Mouse (Mus musculus) stomach, embryonic 14.5 days (tissue): Measurements from ENCODE around the gene Gm3486. TPM values are rescaled to one million over a fixed set of nuclear protein-coding genes. Genes with fewer than 3 reads are reported as not detected.
"Not testable (repeated sequence)": the region's sequence is repeated elsewhere in the genome, so short reads cannot be mapped to it uniquely, and the experiment has no call there.

Experiments
- ATAC-seq: fragments of 200-750 bp; cut with Nextera tagmentation; 2 replicates; pipeline ENCODE4 v1.8.0; 2017; ENCODE audit warnings: low read depth, moderate TSS enrichment; ENCODE audit not compliant: insufficient number of reproducible peaks, insufficient read depth, low FRiP score
- H3K27ac ChIP-seq: fragments of 300-500 bp; sonication (generic); 2 replicates; pipeline ENCODE4 v1.5.1; 2014; ENCODE audit warnings: mild to moderate bottlenecking, low read length, moderate library complexity, mixed read lengths
- H3K27me3 ChIP-seq: fragments of 300-500 bp; sonication (generic); 2 replicates; pipeline ENCODE4 v1.6.1; 2014; ENCODE audit warnings: low read length, control low read depth, mixed read lengths; ENCODE audit not compliant: control insufficient read depth, insufficient read depth
- H3K36me3 ChIP-seq: fragments of 300-500 bp; sonication (generic); 2 replicates; pipeline ENCODE4 v1.6.1; 2014; ENCODE audit warnings: mild to moderate bottlenecking, control low read depth, low read length, moderate library complexity, mixed read lengths; ENCODE audit not compliant: control insufficient read depth, insufficient read depth
- H3K4me1 ChIP-seq: fragments of 300-500 bp; sonication (generic); 2 replicates; pipeline ENCODE4 v1.6.1; 2014; ENCODE audit warnings: low read length, control low read depth, mixed read lengths; ENCODE audit not compliant: control insufficient read depth, insufficient read depth
- H3K4me2 ChIP-seq: fragments of 300-500 bp; sonication (generic); replicated peaks from 2 replicates; pipeline ENCODE4 v1.6.1; 2014; ENCODE audit warnings: low read depth, low read length, control low read depth
- H3K4me3 ChIP-seq: fragments of 300-500 bp; sonication (generic); 2 replicates; pipeline ENCODE4 v1.5.1; 2014; ENCODE audit warnings: low read depth, low read length, control low read depth
- H3K9ac ChIP-seq: fragments of 300-500 bp; sonication (generic); replicated peaks from 2 replicates; pipeline ENCODE4 v1.6.1; 2014; ENCODE audit warnings: low read depth, mild to moderate bottlenecking, control low read depth, low read length, moderate library complexity, mixed read lengths
- H3K9me3 ChIP-seq: fragments of 300-500 bp; sonication (generic); 2 replicates; pipeline ENCODE4 v1.6.1; 2016; ENCODE audit warnings: low read depth, low read length, control low read depth; ENCODE audit not compliant: control insufficient read depth
- WGBS: fragments of 180-500 bp; shearing (Covaris S2); extraction: QIAGEN DNeasy Blood & Tissue Kit; methylation state at CpG from one replicate; pipeline ENCODE4 v1.1.7; 2014; 5-methylcytosine and 5-hydroxymethylcytosine counted together
- polyA plus RNA-seq: library from polyadenylated mRNA; unstranded; fragments of >200 nt; fragmentation: Nextera tagmentation; extraction: Ambion mirVana; gene quantifications from 2 replicates; pipeline ENCODE4 v1.2.1, GENCODE M21; 2014

Gm3486 gene
- polyA plus RNA-seq = not detected in 2 replicates

GRCm38 (mm10) chr14:41489385-41489784 lies at the start of gene Gm3486:
Gm3486 (minus strand) TSS chr14:41489485.
- H3K36me3 ChIP-seq, H3K27me3 ChIP-seq: not testable (repeated sequence)

GRCm38 (mm10) chr14:41524695-41525094 lies 35.4 kb upstream of the Gm3486 start:
- H3K9me3 ChIP-seq, H3K27ac ChIP-seq, H3K9ac ChIP-seq, H3K4me2 ChIP-seq, H3K4me1 ChIP-seq, H3K27me3 ChIP-seq, ATAC-seq, H3K36me3 ChIP-seq, H3K4me3 ChIP-seq: not testable (repeated sequence)
- 79% methylated on average over 1 of the region's 1 CpGs for WGBS

More at GRCm38 (mm10) chr14:41489385-41489784, at the start of gene Gm3486:
- not testable (repeated sequence) for H3K9ac ChIP-seq, H3K4me2 ChIP-seq, ATAC-seq, H3K9me3 ChIP-seq, H3K4me3 ChIP-seq, H3K27ac ChIP-seq, H3K4me1 ChIP-seq

GRCm38 (mm10) chr14:41520683-41521082 lies 31.4 kb upstream of the Gm3486 start:
- H3K9ac ChIP-seq, H3K4me1 ChIP-seq, H3K4me3 ChIP-seq, H3K36me3 ChIP-seq, H3K27ac ChIP-seq, H3K27me3 ChIP-seq, H3K4me2 ChIP-seq, ATAC-seq, H3K9me3 ChIP-seq: not testable (repeated sequence)
- 79% methylated on average over 5 of the region's 5 CpGs for WGBS

- not testable (repeated sequence) for H3K27ac ChIP-seq, H3K9ac ChIP-seq, H3K4me3 ChIP-seq, ATAC-seq, H3K4me2 ChIP-seq, H3K4me1 ChIP-seq, H3K9me3 ChIP-seq, H3K36me3 ChIP-seq, H3K27me3 ChIP-seq
- no CpG with 5 or more reads among the region's 2 CpGs for WGBS
These were observed 35.9 kb downstream of the Gm3486 start, which contains the start of gene Gm7954 for GRCm38 (mm10) chr14:41453418-41453817. Gm7954 (minus strand) TSS chr14:41453518.

Other genes starting within 250 kb of the Gm3486 start
- 0.14 and 0.24 TPM in 2 replicates for gene Gm2832, start 210.7 kb downstream of the Gm3486 start, polyA plus RNA-seq
- not detected in 2 replicates for gene Gm5798, start 140.9 kb downstream of the Gm3486 start, polyA plus RNA-seq
- not detected in 2 replicates for gene Gm7945, start 103.1 kb downstream of the Gm3486 start, polyA plus RNA-seq
- gene Gm6482, start 81.2 kb downstream of the Gm3486 start, polyA plus RNA-seq = not detected in 2 replicates
- not detected in 2 replicates for gene Gm7954, start 36.0 kb downstream of the Gm3486 start, polyA plus RNA-seq
- not detected in 2 replicates for gene Gm7970, start 66.1 kb upstream of the Gm3486 start, polyA plus RNA-seq
- gene 1700049E17Rik2, start 83.7 kb upstream of the Gm3486 start, polyA plus RNA-seq = not detected in 2 replicates
- gene Gm3072, start 135.1 kb upstream of the Gm3486 start, polyA plus RNA-seq = not detected in 2 replicates
- gene Gm3676, start 157.0 kb upstream of the Gm3486 start, polyA plus RNA-seq = not detected in 2 replicates
- not detected in 2 replicates for gene Gm8068, start 212.4 kb upstream of the Gm3486 start, polyA plus RNA-seq